Mouse (Mus musculus): ENCODE data around the gene Ptcd2.

DNA sequence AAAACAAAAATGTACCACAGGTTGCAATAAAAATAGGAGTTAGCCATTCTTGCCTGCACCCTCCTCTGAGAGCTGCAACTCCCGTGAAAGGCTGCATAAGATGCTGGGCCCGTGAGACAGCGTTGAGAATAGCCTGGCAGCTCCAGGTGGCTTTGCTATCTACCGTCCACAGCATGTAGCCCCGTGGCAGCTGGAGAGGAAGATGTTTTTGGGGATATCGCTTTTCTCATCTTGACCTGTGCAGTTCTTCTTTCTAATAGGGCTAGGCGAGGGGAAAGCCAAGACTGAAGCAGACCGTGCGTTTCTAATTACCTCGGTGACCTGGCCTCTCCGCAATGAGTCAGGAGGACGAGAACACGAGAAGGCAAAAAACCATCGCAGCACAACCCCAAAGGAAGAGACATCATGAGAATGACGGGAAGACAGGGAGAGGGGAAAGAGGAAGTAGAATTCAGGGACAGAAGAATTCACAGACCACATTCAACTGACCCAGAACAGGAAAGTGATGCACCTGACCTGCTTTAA lies 29.8 kb downstream of the Ptcd2 start:
- TF ChIP-seq GATA1 (IDR thresholded peaks at IDR 0.05; ENCODE audit: borderline replicate concordance, low read length) (no peak), FLI1 (IDR thresholded peaks at IDR 0.05; ENCODE audit: low read length) (no peak)
